Mouse (Mus musculus) G1E (cell line): ENCODE data around the gene Hps5.

Experiments
- CTCF ChIP-seq: IDR thresholded peaks from 2 replicates; pipeline ENCODE4 v1.5.1; 2012; ENCODE audit warnings: low read depth, low read length, inconsistent platforms, mixed read lengths
- GATA1 ChIP-seq: IDR thresholded peaks from 2 replicates; pipeline ENCODE4 v1.6.1; 2012; ENCODE audit warnings: borderline replicate concordance, low read length, inconsistent platforms, mixed read lengths
- TAL1 ChIP-seq: conservative IDR thresholded peaks from 2 replicates; pipeline ENCODE4 v1.6.1; 2012; ENCODE audit warnings: low read depth, low read length, inconsistent platforms, mixed read lengths

GRCm38 (mm10) chr7:46829911-46830310, 34.0 kb upstream of the Hps5 start:
- TF ChIP-seq CTCF: no peak
- TF ChIP-seq TAL1: no peak
- no peak for TF ChIP-seq GATA1
